Mouse (Mus musculus): ENCODE results near the gene B130006D01Rik. TPM values are rescaled to one million over a fixed set of nuclear protein-coding genes. Genes with fewer than 3 reads are reported as not detected.

The B130006D01Rik gene
- total and polyA plus RNA-seq, 3 experiments = 0.10 to 0.38 (median 0.15) TPM

GRCm38 (mm10) chr11:95681995-95682601 is 41.3 kb upstream of the B130006D01Rik start:
- H3K9ac ChIP-seq (ENCODE audit: insufficient read depth, low read depth) = no peak overlapping the region
- TF ChIP-seq EP300 (IDR thresholded peaks at IDR 0.05; ENCODE audit: low read length) (no peak), POLR2AphosphoS2 (IDR thresholded peaks at IDR 0.05; ENCODE audit: low read depth, low read length) (no peak), SMC3 (IDR thresholded peaks at IDR 0.05; ENCODE audit: low read depth, low read length) (no peak), ELF1 (IDR thresholded peaks at IDR 0.05; ENCODE audit: low read depth, low read length) (no peak), RCOR1 (conservative IDR thresholded peaks at IDR 0.05; ENCODE audit: low read depth, low read length) (no peak), USF1 (IDR thresholded peaks at IDR 0.05; ENCODE audit: low read depth, low read length) (no peak), TBP (conservative IDR thresholded peaks at IDR 0.05; ENCODE audit: low read depth, low read length) (no peak), MYC (IDR thresholded peaks at IDR 0.05; ENCODE audit: low read depth, low read length) (no peak), IRF4 (IDR thresholded peaks at IDR 0.05; ENCODE audit: low read depth, low read length) (no peak), MEF2A (IDR thresholded peaks at IDR 0.05; ENCODE audit: borderline replicate concordance, low read depth, low read length) (no peak), E2F4 (IDR thresholded peaks at IDR 0.05; ENCODE audit: insufficient replicate concordance, low read depth, low read length) (no peak), NRF1 (IDR thresholded peaks at IDR 0.05; ENCODE audit: low read depth, low read length) (no peak), MXI1 (IDR thresholded peaks at IDR 0.05; ENCODE audit: low read depth, low read length) (no peak), HCFC1 (IDR thresholded peaks at IDR 0.05; ENCODE audit: low read depth, low read length) (no peak), ZNF384 (IDR thresholded peaks at IDR 0.05; ENCODE audit: low read depth, low read length) (no peak), USF2 (conservative IDR thresholded peaks at IDR 0.05; ENCODE audit: low read depth, low read length) (no peak), RAD21 (IDR thresholded peaks at IDR 0.05; ENCODE audit: low read depth, low read length) (no peak)
- dilution Hi-C loops (cut with MboI; ENCODE audit: extremely low pct_ligation_motif_present, extremely low pct_unique_long_range_greater_than_20kb, low sequenced_read_pairs) = no loop called here
- H3K4me3 ChIP-seq (replicated peaks in 1 of 3; ENCODE audit: low read depth in 2 of 3, low read length in 2 of 3, poor library complexity in 1 of 3) = no peak overlapping the region
- H3K4me2 ChIP-seq (ENCODE audit: insufficient read depth, low read depth, poor library complexity, severe bottlenecking) = no peak overlapping the region
- no peak for DNase-seq (ENCODE audit: extremely low read depth)
- no peaks in the 10 kb centered on the region for H3K9me3 ChIP-seq (replicated peaks; ENCODE audit: low read length)
- in situ Hi-C loops (cut with MboI; ENCODE audit: low pct_ligation_motif_present, low pct_unique_long_range_greater_than_20kb, low sequenced_read_pairs) = loop anchor here (5.0 to 10.0 kb wide), 2 partner anchors 70 to 263 kb away; no protein-coding TSS in a partner anchor
- peaks cover 11 to 36% of the 10 kb centered on the region in 2 experiments for H3K4me1 ChIP-seq (ENCODE audit: control insufficient read depth in 1 of 2, insufficient read depth in 2 of 2)
- H3K27me3 ChIP-seq (replicated peaks) = no peaks in the 10 kb centered on the region
- H3K27ac ChIP-seq (ENCODE audit: insufficient read depth, low read depth) = no peak overlapping the region
- peaks cover 39 to 70% of the 10 kb centered on the region in 2 experiments for H3K36me3 ChIP-seq (replicated peaks in 1 of 2; ENCODE audit: control insufficient read depth in 1 of 2, insufficient read depth in 1 of 2, low read length in 1 of 2)
- no peaks in the 10 kb centered on the region for H3K79me2 ChIP-seq (replicated peaks; ENCODE audit: control insufficient read depth, extremely low read depth, insufficient read depth, poor library complexity, severe bottlenecking)

DNA sequence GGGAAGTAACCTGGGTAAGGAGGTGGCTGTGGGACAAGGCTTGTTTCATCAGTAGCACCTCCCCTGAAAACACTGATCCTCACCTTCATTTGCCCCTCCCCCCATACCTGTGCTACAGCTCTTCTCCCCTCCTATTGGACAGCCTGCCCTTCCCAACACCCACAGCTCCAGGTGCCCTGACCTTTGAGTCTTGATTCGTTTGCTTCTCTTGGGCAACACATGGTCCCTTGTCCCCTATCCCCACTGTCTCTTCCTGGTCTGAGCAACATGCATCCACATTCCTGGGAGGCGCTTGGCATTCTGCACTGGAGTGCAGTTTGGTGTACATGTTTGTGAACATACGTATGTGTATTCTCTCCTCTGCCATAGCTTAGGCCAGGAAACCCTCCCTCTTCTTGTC is 40.4 kb upstream of the B130006D01Rik start:
- Histone ChIP-seq H3K79me2 (replicated peaks; ENCODE audit: control insufficient read depth, extremely low read depth, insufficient read depth, poor library complexity, severe bottlenecking) (no peaks in the 10 kb centered on the region), H3K4me2 (ENCODE audit: insufficient read depth, low read depth, poor library complexity, severe bottlenecking) (no peak overlapping the region), H3K9me3 (replicated peaks; ENCODE audit: low read length) (no peaks in the 10 kb centered on the region), H3K27me3 (replicated peaks) (no peaks in the 10 kb centered on the region), H3K4me3 (replicated peaks in 1 of 3; ENCODE audit: low read depth in 2 of 3, low read length in 2 of 3, poor library complexity in 1 of 3) (no peak overlapping the region), H3K36me3 (replicated peaks in 1 of 2; ENCODE audit: control insufficient read depth in 1 of 2, insufficient read depth in 1 of 2, low read length in 1 of 2) (peaks cover 31 to 62% of the 10 kb centered on the region in 2 experiments), H3K4me1 (ENCODE audit: control insufficient read depth in 1 of 2, insufficient read depth in 2 of 2) (peaks cover 4 to 31% of the 10 kb centered on the region in 2 experiments), H3K9ac (ENCODE audit: insufficient read depth, low read depth) (no peak overlapping the region), H3K27ac (ENCODE audit: insufficient read depth, low read depth) (no peak overlapping the region)
- TF ChIP-seq CHD2 (IDR thresholded peaks at IDR 0.05; ENCODE audit: low read length) (0 out of 2 replicates have a peak, but pooled peaks have one; percentile 27), USF1 (IDR thresholded peaks at IDR 0.05; ENCODE audit: low read depth, low read length) (no peak)
- no peak for DNase-seq (ENCODE audit: extremely low read depth)
- in situ Hi-C loops (cut with MboI; ENCODE audit: low pct_ligation_motif_present, low pct_unique_long_range_greater_than_20kb, low sequenced_read_pairs) (loop anchor here (5.0 to 10.0 kb wide), 2 partner anchors 69 to 262 kb away; no protein-coding TSS in a partner anchor), dilution Hi-C loops (cut with MboI; ENCODE audit: extremely low pct_ligation_motif_present, extremely low pct_unique_long_range_greater_than_20kb, low sequenced_read_pairs) (no loop called here)

Data from CH12.LX (cell line).